In the genomic region with DNA sequence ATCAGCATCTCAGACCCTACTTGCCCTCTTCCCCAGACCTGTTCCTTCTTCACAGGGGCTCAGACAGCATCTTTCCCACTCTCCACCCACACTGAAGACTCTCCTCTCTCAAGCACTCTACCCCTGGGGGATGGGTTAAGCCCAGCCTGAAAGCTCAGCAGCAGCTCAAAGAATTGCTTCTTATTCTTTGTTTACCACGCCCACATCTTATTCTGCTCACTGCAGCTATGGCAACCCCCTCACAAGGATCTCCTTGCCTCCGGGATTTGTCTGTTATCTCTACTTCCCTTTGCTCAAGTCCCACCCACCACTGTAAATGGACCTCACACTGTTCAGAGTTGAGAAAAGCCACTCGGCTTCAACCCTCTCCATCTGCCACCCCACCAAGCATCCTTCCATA, we compare ENCODE assay signal across 11 mouse cellular contexts. TPM values are rescaled to one million over a fixed set of nuclear protein-coding genes. Genes with fewer than 3 reads are reported as not detected.
DNase-seq lines count a peak whose midpoint lies in the region; ATAC-seq lines count a peak whose summit lies in the region.
"Had no signal": no experiment of that assay in that cellular context is flagged by ENCODE, and none has a peak within 500 bp of the region (broad histone marks: within the 10 kb centered on the region; RNA-seq: fewer than 3 reads in every experiment).

No protein-coding gene starts in this region.

- H3K27me3 ChIP-seq in neural tube, embryonic 13.5 days = no peaks in the 10 kb centered on the region
- peaks cover 11% of the 10 kb centered on the region; the same call in 1 of the 2 replicates for H3K27me3 ChIP-seq in forebrain, embryonic 13.5 days
- no peaks in the 10 kb centered on the region for H3K27me3 ChIP-seq in stomach, embryonic 15.5 days (replicated peaks)

- H3K36me3 ChIP-seq in neural tube, embryonic 13.5 days = no peaks in the 10 kb centered on the region
- no peaks in the 10 kb centered on the region for H3K36me3 ChIP-seq in forebrain, embryonic 13.5 days (ENCODE audit: poor library complexity, severe bottlenecking)
- no peaks in the 10 kb centered on the region for H3K36me3 ChIP-seq in stomach, embryonic 15.5 days

- 12% methylated on average over 3 of the region's 3 CpGs for WGBS in neural tube, embryonic 13.5 days
- WGBS in forebrain, embryonic 13.5 days = 3% methylated on average over 3 of the region's 3 CpGs
- WGBS in stomach, embryonic 15.5 days = 23% methylated on average over 3 of the region's 3 CpGs

- H3K4me2 ChIP-seq in neural tube, embryonic 13.5 days = no peak overlapping the region
- H3K4me2 ChIP-seq in forebrain, embryonic 13.5 days = no peak overlapping the region
- no peak overlapping the region for H3K4me2 ChIP-seq in stomach, embryonic 15.5 days

- 0 out of 2 replicates have a peak, but pooled peaks cover 8% of the 10 kb centered on the region for H3K4me1 ChIP-seq in neural tube, embryonic 13.5 days (replicated peaks)
- peaks cover 9% of the 10 kb centered on the region for H3K4me1 ChIP-seq in forebrain, embryonic 13.5 days
- H3K4me1 ChIP-seq in stomach, embryonic 15.5 days = peaks cover 9% of the 10 kb centered on the region; the same call in 1 of the 2 replicates

- no peak overlapping the region for H3K9ac ChIP-seq in neural tube, embryonic 13.5 days
- H3K9ac ChIP-seq in forebrain, embryonic 13.5 days = no peak overlapping the region
- no peak overlapping the region for H3K9ac ChIP-seq in stomach, embryonic 15.5 days

- no peak for DNase-seq in neural tube, embryonic 10.5 days (ENCODE audit: extremely low spot score, low spot score)
- DNase-seq in left cerebral cortex, postnatal 10 days (ENCODE audit: extremely low spot score in 1 of 2, low spot score in 2 of 2) = peak; percentile 20 to 27
- DNase-seq in cerebellum, adult 11 months = no peak
- no peak for DNase-seq in thymus, adult 18-20 months
- no peak for DNase-seq in retina, embryonic 14.5 days (ENCODE audit: low spot score)
- DNase-seq: cerebellum, adult 8-10 months had no signal

- intact Hi-C loops in left cerebral cortex, postnatal 10 days (cut with DNase I) = no loop called here

- ATAC-seq in neural tube, embryonic 13.5 days (ENCODE audit: low read depth) = peak; percentile 43; the same call in 1 of the 2 replicates
- ATAC-seq in forebrain, embryonic 13.5 days = peak; percentile 48; the same call in 1 of the 2 replicates
- ATAC-seq in stomach, embryonic 15.5 days (ENCODE audit: insufficient read depth, low FRiP score, low read depth) = peak; percentile 81
- ATAC-seq: inflammation-experienced regulatory T-cells, adult 6 months had no signal

- no peak overlapping the region for H3K4me3 ChIP-seq in neural tube, embryonic 13.5 days
- H3K4me3 ChIP-seq in forebrain, embryonic 13.5 days = no peak overlapping the region
- H3K4me3 ChIP-seq in stomach, embryonic 15.5 days (replicated peaks) = no peak overlapping the region
- H3K4me3 ChIP-seq: myocyte had no signal

- no peak overlapping the region for H3K27ac ChIP-seq in neural tube, embryonic 13.5 days (replicated peaks)
- no peak overlapping the region for H3K27ac ChIP-seq in forebrain, embryonic 13.5 days
- no peak overlapping the region for H3K27ac ChIP-seq in stomach, embryonic 15.5 days

- no peaks in the 10 kb centered on the region for H3K9me3 ChIP-seq in neural tube, embryonic 13.5 days
- no peaks in the 10 kb centered on the region for H3K9me3 ChIP-seq in forebrain, embryonic 13.5 days (replicated peaks)
- H3K9me3 ChIP-seq in stomach, embryonic 15.5 days = no peaks in the 10 kb centered on the region

RNA-seq across cellular contexts. Expression of gene Rreb1, which starts 28.7 kb away (rescaled TPM):
- polyA plus RNA-seq in neural tube, embryonic 13.5 days (2015; fragmentation: Nextera tagmentation; extraction: Ambion mirVana) = 2.7 and 3.7 TPM in 2 replicates
- 1.6 and 1.7 TPM in 2 replicates for polyA plus RNA-seq in forebrain, embryonic 13.5 days (2015; fragmentation: Nextera tagmentation; extraction: Ambion mirVana)
- total RNA-seq in left cerebral cortex, postnatal 10 days (2021) = 10 to 100 TPM; 17.1 to 20.8 TPM
- polyA plus RNA-seq in stomach, embryonic 15.5 days (2015; fragmentation: Nextera tagmentation; extraction: Ambion mirVana) = 12.8 and 16.0 TPM in 2 replicates

Comparison
In these comparisons a context has a peak if more than half of its experiments do, and no peak if none do; other contexts are left out.
1. DNase-seq: peak in left cerebral cortex, postnatal 10 days (2 of 2); none in neural tube, embryonic 10.5 days (single experiment), cerebellum, adult 11 months (single experiment), thymus, adult 18-20 months (0 of 2) and retina, embryonic 14.5 days (single experiment).
2. Peak in every context shown above with its lines, with median percentiles within 50 percentile points of each other: ATAC-seq.